Mouse (Mus musculus) layer of hippocampus, adult 9-10 months (tissue): ENCODE data around the gene Tns1.

ENCODE experiments used
- DNase-seq: peaks from one replicate; pipeline ENCODE4 v3.0.0; 2022; ENCODE audit warnings: low spot score

Tns1 gene

DNA sequence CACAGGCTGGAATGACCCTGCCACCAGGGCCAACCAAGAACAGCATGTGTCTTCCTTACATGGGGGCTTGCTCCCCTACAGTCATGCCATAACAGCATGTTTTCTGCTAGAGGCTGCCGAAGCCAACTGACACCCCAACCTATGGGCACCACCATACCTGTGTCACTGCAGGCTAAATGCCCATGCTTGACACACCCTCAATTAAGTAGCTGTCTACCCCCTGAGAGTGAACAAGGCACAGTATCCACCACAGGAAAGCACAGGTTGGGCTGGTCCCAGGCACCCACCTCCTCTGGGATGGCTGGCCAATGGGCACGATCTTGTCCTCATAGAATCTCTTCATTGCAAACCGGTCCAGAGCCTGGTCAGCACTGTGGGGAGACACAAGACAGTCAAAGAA, 134.2 kb downstream of the Tns1 start:
- no peak for DNase-seq

DNA sequence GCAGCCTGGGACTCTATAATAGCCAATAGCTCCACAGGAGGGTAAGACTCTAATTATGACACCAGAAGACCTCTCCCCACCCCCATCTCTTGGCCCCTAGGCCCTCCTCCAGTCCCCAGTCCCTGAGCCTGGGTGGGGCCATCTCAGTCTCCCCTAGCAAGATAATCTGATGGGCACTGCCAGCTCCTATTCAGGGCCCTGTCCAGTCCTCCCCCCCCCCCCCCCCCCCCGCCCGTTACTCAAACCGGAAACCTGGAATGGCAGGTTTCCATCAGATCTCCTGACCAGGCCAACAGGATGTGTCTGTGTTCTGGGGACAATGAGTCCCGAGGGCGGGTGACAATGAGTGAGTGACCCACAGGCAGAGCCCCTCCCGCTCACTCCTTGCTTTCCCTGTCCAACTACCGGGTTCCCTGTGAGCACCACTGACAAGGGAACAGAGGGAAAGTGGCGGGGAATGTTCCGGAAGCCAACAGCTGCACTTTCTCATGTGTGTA, 136.5 kb downstream of the Tns1 start:
- no peak for DNase-seq

DNA sequence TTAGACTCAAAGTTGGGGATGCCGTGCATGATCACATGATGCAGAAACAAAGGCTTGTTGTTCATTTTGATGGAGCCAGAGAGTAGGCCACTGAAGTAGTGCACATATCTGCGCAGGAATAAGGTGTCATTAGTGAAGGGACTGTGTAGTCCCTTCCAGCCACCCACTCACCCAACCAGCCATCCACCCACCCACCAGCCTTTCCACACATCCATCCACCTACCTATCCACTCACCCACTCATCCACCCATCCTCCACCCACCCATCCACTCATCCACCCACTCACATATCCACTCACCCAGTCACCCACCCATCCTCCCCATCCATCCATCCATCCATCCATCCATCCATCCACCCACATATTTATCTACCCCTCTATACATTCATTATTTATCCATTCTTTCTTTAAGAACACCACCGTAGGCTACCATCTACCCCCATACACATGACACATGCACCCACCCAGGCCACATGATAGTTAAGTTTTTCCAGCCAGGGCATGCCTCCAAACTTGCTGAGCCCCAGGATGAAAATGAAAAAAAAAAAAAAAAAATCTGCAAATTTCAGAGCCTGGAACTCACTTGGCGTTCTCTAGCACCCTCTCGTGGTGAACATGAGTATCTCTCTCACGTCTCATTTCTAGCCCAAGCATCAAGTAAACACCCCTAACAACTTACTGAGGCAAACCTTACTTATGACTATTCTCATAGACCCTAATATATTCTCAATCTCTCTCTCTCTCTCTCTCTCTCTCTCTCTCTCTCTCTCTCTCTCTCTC, 137.8 kb downstream of the Tns1 start:
- peak; percentile 41 for DNase-seq

DNA sequence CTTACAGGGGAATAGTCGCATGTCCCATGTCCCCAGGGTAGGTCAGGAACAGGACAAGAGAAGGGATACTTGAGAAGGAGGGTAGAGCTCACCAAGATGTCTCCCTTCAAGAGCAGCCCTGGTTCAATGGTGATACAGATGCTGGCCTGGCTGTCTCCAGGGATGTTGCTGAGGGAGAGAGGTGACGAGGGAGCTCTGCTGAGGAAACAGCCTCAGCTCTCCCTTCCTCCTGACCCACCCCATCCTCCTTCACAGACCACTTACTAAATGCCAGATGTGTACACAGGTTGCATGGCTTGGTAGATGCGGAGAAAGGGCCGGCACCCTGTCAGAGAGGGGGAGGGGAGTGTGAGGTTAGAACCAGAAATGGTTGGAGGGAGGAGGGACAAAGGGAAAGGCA, 138.6 kb downstream of the Tns1 start:
- DNase-seq, result no peak

DNA sequence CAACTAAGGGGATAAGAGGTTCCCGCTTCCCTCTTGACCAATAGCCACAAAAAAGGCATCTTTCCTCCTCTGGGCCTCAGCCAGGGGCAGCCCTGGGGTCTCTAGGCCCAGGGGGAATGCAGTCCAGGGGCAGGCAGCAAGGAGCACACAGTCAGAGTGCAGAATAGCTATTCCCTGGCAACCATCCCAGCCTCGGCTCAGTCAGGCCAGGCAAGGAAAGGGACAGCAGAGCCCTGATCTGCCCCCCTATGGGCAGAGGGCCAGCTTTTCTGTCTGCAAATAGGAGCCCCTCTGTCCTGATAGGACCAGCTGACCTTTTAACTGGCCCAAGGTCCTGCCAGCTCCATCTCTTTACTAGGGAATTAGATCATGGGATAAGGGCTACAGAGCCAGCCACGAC, 145.0 kb downstream of the Tns1 start:
- DNase-seq, result peak; percentile 22

DNA sequence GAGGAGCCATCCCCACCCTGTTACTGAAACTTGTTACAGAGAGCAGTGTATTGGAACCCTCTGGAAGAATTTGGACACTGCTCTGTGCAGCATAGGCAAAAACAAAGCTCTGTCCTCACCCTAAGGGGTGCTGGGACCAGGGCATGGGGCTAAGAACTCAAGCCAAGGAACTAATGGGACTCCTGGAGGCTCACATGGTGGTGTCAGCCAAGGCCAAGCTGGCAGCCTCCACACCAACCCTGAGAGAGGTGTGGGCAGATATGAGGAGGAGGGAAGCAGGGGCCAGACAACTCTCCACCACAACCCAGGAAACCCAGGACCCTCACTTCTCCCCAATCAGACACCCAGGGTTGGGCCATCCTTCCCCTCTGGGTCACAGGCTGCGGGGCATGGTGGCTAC, 145.7 kb downstream of the Tns1 start:
- DNase-seq, result no peak

DNA sequence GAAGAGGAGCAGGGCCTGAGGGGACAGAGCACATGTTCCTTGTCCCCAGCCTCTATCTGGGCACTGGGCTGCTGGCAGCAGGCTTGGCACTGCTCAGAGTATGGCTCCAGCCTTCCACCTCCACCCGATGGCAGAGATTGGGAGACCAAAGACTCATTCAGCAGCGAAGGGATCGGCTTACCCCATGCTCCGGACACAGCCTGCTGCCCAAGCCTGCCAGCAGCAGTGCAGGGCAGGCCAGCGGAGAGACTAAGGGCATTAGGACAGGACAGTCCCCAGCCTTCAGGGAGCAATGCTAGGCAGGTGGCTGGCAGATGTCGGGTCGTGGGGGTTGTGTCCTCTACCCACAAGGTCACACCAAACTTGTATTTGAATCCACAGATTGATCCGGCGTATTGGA, 150.3 kb downstream of the Tns1 start:
- no peak for DNase-seq

DNA sequence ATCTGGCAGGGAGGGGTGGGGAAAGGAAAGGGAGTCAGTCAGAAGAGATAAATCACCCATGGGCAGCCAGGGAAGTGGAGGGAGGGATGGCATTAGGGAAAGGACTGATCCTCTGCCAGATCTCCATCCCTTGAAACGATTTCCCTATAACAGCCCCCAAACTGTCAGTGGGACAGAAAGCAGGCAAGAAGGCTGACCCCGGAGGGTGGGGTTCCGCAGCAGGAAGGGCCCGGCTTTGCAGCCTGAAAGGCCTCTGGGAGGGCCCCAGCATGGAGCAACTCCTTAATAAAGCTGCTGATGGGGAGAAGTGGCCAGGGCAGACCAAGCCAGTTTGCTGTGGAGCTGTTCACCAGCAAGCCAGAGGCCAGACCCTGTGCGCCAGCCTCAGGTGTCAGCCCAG, 151.5 kb downstream of the Tns1 start:
- no peak for DNase-seq

DNA sequence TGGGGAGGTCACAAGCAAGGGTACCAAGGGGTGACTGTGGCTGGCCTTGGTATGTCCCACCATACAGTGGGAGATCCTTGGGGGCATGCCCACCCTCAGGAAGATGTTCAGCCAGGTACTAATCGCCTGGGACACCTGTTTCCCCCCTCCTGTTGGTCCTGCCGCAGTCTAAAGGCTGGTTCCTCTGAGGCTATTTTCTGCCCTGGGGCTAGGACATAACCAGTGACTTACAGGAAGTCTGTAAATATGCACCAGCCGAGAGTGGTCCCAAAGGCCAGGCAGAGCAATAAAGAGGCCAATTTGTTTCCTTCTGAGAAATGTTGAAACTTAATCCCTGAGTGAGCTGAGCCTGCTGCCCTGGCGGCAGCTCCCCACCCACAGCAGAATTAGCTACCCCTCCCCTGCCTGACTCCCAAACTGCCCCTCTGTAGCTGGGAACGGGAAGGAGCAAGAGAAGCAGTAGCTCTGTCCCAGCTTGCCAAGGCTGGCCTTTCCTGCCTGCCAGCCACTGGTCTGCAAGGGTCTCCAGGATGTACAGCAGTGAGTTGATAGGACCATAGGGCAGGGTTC, 154.0 kb downstream of the Tns1 start:
- DNase-seq, result no peak

DNA sequence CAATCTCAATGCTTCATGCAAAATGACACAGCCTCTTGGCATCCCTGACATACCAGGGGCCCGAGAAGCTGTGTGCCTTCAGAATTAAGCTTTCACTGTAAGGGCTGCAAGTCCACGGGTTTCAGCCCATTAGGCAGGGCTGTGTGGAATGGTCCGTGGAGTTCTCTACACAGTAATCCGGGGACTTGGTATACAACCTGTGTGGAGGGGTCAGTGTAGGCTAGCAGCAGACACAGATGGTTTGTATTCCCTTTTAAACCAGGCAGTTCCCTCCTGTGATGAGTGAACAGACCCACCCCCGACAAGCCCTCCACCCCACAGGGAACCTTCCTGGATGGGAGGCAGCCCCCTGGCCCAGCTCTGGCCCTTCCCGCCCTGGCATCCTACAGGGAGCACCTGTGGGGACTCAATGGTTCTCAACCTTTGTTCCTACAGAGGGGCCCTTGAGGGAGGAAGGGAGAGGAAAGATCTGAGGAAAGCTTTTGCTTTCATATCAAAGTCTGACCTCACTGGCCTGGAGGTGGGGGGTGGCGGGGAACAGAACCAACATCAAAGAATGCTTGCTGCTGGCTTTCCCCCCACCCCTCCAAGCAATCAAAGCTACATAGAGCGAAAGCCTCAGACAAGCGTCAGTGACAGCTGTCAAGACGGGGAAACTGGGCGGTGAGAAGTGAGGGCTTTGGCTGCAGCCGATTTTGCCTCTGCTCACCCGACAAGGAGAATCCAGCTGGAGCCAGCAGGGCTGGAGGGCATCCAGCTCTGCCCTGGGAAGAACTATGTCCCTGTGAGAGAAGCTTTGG, 155.3 kb downstream of the Tns1 start:
- DNase-seq, result no peak

DNA sequence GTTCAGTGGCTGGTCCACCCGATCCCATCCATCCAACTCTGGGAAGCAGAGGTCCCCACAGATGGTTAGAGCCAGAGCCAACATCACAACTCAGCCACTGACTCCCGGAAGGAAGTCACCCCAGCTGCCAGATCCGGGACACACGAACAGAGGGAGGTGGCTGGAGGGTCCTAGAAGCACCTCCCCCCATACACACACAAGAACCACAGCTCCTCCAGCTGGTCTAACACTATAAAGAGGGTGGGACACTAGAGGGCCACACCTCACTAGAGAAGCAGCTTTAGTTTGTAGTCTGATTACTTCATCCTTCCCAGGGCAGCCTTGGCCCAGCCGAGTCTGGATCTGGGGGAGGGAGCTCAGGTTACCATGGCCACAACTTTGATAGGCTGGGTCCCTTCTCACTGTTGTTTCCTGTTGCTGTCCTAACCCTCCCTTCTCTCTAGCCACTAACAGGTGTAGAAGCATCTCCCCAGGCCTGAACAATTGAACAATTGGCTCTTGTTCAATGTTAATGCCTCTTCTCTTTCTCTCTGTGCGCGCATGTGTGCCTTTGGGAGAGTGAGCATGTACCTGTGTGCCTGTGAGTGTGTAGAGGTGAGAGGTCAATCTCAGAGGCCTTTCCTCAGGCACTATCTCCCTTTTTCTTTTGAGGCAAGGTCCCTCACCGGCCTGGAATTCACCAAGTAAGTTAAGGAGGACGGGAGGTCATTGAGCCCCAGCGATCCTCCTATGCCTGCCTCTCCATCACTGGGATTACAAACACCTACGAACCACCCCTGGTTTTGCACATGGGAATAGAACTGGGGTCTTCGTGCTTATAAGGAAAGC, 157.6 kb downstream of the Tns1 start:
- DNase-seq, result no peak

DNA sequence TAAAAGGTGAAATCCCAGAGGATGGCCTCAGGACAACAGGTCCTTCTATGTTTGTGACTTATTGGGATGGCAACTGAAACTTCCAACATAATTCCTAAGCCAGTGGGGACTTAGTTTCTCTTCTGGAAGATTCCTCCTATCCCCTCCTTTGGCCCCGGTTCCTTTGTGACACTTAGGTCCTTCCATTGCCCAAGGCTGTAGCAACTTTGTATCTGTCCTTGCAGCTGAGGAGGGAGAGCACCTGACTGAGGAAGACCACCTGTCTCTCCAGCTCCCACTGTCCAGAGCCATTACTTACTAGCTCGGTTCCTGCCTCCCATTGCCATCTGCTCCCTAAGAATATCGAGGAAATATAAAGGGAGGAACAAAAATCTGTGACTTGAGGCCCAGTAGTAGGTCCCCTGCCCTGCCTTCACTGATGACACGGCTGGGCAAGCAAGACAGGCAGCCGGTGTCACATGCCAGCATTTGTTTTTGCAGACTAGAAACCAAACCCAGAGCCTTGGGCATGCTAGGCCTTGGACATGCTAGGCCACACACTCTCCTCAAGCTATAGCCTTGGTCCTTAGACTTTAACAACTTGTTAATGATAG, 160.0 kb downstream of the Tns1 start:
- DNase-seq, result no peak

DNA sequence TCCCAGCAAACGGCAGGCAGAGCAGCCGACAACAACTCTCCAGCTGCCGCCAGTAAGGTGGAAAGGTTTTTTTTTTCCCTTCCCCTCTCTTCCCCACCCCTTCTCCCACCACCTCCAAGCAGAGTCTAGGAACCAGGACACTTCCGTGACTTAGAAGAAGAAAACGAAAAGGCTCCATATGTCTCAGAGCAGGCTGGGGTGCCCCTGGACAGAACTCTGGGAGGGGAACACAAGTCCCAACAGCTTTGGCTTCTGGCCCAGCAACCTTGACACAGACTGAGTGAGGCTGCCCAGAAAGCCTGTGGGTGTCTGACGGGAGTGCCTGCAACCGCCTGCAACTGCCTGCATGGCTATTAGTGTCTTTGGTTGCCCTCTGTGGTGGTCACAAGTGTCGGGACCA, 160.6 kb downstream of the Tns1 start:
- DNase-seq, result no peak

DNA sequence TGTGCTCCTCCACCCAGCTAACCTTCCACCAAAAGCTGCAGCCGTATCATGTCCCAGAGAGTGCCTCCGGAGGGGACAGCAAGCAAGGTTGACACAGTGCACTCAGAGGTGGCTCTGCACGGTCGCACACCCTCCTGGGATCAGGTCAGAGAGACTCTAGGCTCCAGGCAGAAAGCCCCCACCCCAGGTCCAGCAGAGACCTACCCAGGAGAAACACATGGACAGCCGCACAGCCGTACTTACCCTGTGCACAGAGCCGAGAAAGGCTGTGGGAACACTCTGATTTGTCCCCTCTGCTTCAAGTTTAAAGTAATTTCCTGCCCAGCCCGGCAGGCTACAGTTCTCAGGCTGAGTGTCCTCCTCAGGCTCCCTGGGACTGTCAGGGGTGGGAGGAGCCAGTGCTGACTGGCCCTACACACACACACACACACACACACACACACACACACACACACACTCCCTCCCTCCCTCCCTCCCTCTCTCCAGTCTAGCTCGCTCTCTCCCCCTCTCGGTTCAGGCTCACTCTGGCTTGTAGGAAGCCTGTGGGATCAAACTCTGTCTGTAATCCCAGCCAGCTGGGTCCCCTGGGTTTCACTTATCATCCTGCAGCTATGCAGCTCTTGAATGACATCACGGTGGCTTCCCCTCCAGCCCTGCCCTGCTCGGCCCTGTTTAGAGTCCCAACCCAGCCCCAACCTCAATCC, 161.4 kb downstream of the Tns1 start:
- DNase-seq, result no peak

DNA sequence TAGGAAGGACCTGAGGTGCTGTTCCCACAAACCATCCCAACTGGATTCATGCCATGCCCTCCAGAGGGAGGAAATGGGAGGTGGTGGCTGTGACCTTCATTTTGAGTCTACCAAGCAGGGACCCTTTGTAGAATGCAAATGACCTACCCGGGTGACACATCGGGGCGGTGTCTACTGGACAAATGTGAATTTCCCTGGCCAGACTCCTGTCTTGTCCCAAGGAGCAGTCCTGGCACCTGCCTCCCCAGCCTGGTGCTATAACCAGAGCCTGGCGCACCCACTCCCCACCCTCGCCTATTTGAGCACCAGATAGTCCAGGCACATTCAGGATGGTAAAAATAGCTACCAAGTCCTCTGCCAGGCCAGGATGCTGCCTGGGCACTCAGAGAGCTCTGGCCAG, 162.2 kb downstream of the Tns1 start:
- DNase-seq, result no peak

DNA sequence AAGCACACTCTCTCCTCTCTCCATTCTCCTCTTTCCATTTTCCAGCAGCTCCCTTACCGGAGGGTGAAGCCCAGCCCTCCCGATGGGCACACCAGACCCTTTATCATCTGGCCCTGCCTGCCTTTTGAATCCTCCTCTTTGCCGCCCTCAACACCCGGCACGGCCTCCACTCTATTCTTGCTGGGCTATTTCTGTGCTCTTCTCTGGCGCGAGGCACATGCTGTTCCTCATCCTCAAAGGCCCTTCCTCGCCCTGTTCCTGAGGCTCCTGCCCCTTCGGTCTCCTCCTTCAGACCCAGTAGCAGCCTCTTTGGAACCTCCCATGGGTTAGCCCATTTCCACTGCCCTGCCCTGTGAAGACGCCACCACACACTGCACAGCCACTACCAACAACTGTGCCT, 164.5 kb downstream of the Tns1 start:
- no peak for DNase-seq

DNA sequence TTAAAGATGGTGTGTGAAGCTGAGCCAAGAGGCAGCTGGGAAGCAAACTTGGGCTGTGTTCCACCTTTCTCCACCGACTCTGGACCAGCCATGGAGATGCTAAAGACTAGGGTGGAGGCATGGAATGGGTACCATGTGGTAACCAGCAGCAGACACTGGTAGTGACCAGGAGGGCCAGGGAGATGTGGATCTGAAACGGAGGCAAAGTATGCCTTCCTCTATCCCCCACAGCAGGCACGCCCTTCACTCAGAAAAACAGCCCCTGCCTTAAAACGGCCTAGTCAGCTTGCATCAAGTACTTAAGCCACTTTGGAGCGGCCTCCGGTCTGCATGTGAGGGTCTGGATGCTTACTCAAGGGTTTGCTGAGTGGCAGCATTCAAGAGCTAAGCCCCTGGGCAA, 164.9 kb downstream of the Tns1 start:
- no peak for DNase-seq

DNA sequence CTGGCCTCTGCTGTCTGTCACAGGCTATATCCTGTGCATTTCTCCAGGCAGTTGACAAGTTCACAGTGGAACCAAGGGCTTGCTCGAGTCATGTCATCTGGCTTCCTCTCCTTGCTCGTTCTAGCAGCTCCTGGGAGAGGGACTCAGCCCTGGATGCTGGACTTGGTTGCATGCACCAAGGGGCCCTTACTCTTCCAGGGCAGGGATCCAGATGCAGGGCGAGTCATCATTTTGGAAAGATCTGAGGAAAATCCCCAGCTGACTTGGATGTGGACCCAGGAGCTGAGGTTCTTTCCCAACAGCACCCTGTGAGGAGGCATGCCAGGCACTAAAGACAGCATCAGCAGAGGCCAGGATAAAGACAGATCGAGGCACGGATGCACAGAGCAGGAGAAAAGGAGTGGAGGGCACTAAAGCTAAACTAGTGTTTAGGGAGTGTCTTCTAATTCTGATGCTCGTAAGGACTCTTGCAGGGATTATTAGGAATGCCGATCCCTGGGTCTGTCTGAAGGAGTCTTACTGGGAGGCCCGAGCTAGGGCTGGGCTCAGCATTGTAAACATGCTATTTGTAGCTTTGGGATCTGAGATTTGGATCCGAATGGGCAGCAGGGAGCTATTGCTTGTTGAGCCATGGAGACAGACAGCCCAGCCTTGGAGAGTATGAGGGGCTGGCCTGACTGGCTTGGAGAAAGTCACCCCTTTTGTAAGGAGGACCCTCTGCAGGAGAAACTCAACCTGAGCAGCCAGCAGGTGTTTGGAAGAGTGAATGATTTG, 165.9 kb downstream of the Tns1 start:
- no peak for DNase-seq

DNA sequence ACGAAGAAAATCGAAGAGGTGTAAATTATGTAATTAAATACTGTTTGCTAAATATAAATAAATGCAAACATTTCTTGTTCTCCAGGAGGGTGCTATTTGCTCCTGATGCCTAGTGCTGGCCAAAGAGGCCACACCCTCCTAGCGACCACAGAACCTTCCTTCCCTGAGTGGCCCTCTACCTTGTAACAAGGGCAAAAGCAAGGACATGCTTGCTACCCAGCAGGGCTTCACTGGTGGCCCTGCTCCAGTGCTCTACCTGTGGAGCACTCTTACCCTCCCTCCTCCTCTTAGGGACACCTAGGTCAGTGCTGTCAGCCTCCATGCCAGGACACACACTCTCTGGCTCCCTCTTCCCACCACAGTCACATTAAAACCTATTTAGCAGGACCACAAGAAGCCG, 166.8 kb downstream of the Tns1 start:
- no peak for DNase-seq

DNA sequence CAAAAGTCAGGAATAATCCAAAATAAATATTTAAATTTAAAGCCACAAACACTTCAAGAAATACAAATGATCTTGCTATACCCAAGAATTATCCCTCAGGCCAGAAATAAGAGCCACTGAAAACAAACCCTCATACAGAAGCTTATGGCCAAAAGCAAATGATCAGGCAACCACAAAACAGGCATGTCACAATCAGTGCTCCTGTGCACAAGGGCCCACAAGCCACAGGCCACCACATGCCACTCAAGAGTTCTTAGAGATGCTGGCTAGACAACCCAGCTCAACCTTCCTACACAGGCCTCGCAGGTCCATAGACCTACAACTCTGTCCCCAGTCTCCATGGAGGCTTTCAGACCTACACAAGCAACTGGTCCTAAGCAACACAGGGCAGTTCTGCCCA, 167.9 kb downstream of the Tns1 start:
- DNase-seq, result no peak
